Mouse (Mus musculus): ENCODE measurements around the gene Enpp4. TPM values are rescaled to one million over a fixed set of nuclear protein-coding genes. Genes with fewer than 3 reads are reported as not detected.

The Enpp4 gene
- 10 to 100 TPM in 1 of 2 experiments, 1 to 10 TPM in 1; 6.3 to 14.7 TPM for polyA plus RNA-seq (2017; shearing (Covaris generic))

GRCm38 (mm10) chr17:44105287-44106138 is at the start of gene Enpp4:
Gene Enpp4, minus strand, starts transcription at chr17:44105809.

GRCm38 (mm10) chr17:44078631-44079350 is 26.8 kb downstream of the Enpp4 start, which contains the start of gene Enpp5:
Gene Enpp5, plus strand, starts transcription at chr17:44078813.

Other genes starting within 250 kb of the Enpp4 start
- gene Enpp5, start 27.0 kb downstream of the Enpp4 start, polyA plus RNA-seq (2017; shearing (Covaris generic)) = 10 to 100 TPM in 1 of 2 experiments, 1 to 10 TPM in 1; 1.1 to 15.3 TPM
- not detected for gene Clic5, start 82.8 kb upstream of the Enpp4 start, polyA plus RNA-seq (2017; shearing (Covaris generic))